Mouse (Mus musculus) spleen, postnatal 4 days (tissue): ENCODE measurements around the gene Tbce.

Experiments
- DNase-seq, 2 experiments: peaks; one replicate each; pipeline ENCODE4 v3.0.0; 2022; ENCODE audit warnings: low spot score in 2 of 2

Tbce gene

DNA sequence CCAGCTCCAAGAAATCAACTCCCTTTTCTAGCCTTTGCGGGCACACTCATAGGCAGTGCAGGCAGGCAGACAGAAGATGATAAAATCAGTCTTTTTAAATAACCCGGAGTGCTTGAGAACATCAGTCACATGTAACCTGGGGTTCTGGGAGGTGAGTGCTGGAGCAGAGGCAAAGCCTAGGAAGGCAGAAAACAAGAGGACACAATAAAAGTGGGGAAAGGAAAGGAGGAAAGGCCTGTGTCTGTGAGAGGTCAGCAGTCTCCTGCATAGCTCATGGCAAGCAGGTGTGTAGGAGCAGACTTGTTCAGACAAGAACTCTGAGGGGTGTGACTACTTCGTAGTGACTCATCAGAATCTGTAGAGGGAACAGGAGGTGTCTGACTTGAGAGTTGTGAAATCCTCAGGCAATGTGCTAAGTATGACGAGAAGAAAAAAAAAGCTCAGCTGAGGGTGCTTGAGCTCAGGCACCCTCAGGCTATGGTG is 70.8 kb downstream of the Tbce start:
- DNase-seq, result peak in 1 of 2 experiments; percentile 52

- DNase-seq, result no peak
Observed at GRCm38 (mm10) chr13:13966172-13966571, 73.3 kb downstream of the Tbce start.

- DNase-seq, result no peak
Observed at GRCm38 (mm10) chr13:13965388-13965964, 74.0 kb downstream of the Tbce start.

DNA sequence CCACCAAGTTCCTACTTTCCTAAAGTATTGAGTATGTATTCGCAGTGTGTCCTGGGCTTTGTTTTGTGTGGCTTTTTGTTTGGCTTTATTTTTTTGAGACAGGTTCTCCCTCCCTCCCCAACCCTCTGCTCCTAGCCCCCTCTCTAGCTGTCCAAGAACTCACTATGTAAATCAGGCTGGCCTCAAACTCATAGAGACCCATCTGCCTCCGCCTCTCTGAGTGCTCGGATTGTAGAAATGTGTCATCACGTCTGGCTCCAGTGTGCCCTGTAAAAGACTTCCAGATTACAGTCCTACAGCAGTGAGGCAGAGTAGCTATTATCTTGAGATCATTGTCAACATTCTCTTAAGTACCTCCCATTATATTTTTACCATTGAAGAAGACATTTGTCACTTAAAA is 78.4 kb downstream of the Tbce start:
- no peak for DNase-seq

DNA sequence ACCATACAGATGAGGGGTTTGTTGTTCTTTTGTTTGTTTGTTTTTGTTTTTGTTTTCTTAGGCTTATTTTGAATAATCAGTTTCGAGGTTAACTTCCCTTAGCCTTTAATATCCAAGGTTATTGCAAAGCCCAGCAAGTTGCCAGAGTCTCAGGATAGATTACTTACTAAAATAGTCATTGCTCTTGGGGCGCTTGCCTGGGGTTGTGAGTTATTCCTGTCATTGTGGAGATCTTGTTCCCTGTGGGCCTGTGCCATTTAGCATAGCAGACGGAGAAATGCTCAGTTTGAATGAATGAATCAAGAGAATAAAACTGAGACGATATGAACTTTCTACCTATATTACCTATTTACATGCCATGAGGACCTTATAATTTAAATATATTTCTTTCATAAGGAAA is 79.2 kb downstream of the Tbce start:
- DNase-seq, result no peak

- DNase-seq, result no peak
Observed at GRCm38 (mm10) chr13:13956686-13957085, 82.8 kb downstream of the Tbce start.

DNA sequence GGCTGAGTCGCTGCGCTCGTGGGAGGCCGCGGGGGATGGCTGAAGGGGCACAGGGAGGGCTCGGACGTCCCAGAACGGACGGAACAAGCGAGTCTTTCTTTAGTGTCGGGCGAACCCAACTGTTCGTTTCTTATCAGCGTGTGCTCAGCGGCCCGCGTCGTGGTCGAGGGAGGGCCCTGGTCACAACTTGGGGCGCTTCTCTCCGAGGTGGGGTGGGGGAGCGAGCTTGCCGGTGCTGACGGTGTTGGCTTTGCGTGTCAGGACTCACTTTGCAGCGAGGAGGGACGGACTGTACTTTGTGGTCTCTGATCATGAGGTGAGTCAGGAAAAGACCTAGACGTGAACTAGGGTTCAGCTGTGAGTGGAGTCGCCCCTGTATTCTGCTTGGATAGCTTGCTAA is 84.5 kb downstream of the Tbce start:
- DNase-seq, result peak; percentile 66 to 83

- DNase-seq, result peak; percentile 94 to 96
Observed at GRCm38 (mm10) chr13:13953874-13954832, 85.3 kb downstream of the Tbce start, which contains the start of gene B3galnt2. B3galnt2 (plus strand) TSS chr13:13954469.
